Mouse (Mus musculus) liver, adult 2 months (tissue): ENCODE measurements around the gene Fam120c.

Source experiments
- CTCF ChIP-seq: fragments of 200-500 bp; IDR thresholded peaks from 2 replicates; pipeline ENCODE4 v1.5.1; 2011; ENCODE audit warnings: low read depth, low read length, control low read depth
- POLR2A ChIP-seq: fragments of 200-500 bp; IDR thresholded peaks from 2 replicates; pipeline ENCODE4 v1.6.1; 2011; ENCODE audit warnings: low read length, control low read depth; ENCODE audit not compliant: insufficient read depth; ENCODE audit errors: extremely low read depth

DNA sequence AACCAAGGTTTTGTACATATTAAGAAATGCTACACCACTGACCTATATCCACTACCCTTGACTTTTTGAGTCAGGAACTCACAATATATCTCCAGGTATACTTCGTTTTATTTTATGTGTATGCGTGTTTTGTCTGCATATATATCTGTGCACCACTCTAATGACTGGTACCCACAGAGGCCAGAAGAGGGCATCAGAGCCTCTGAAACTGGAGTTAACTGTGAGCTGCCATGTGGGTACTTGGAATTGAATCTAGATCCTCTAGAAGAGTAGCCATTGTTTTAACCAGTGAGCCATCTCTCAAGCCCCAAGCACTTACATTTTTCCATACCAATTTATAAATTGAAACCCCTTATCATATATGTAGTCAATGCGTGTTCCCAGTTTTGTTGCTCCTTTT is 144.2 kb downstream of the Fam120c start:
- TF ChIP-seq POLR2A (no peak), CTCF (no peak)
